Mouse (Mus musculus) kidney, adult 2 months (tissue): ENCODE measurements around the gene Spindoc. TPM values are rescaled to one million over a fixed set of nuclear protein-coding genes. Genes with fewer than 3 reads are reported as not detected.
A peak's percentile ranks its signal among the peaks of the same experiment; 100 is the strongest.

Source experiments
- DNase-seq: peaks from one replicate; pipeline ENCODE4 v3.0.0; 2021
- H3K27ac ChIP-seq: fragments of 200-500 bp; 2 replicates; pipeline ENCODE4 v1.5.1; 2012; ENCODE audit warnings: low read depth, low read length, control low read depth, inconsistent platforms; ENCODE audit not compliant: insufficient read depth
- H3K27me3 ChIP-seq: fragments of 200-500 bp; replicated peaks from 2 replicates; pipeline ENCODE4 v1.6.1; 2012; ENCODE audit warnings: mild to moderate bottlenecking, moderate library complexity, low read length, inconsistent platforms; ENCODE audit not compliant: control insufficient read depth, insufficient read depth
- H3K36me3 ChIP-seq: fragments of 200-500 bp; 2 replicates; pipeline ENCODE4 v1.6.1; 2012; ENCODE audit warnings: mild to moderate bottlenecking, moderate library complexity, low read length, inconsistent platforms; ENCODE audit not compliant: control insufficient read depth, insufficient read depth
- H3K4me1 ChIP-seq: fragments of 200-500 bp; 2 replicates; pipeline ENCODE4 v1.6.1; 2011; ENCODE audit warnings: low read length; ENCODE audit not compliant: control insufficient read depth, insufficient read depth
- H3K4me3 ChIP-seq: fragments of 200-500 bp; 2 replicates; pipeline ENCODE4 v1.5.1; 2011; ENCODE audit warnings: mild to moderate bottlenecking, low read depth, low read length, control low read depth; ENCODE audit not compliant: insufficient read depth
- CTCF ChIP-seq: fragments of 200-500 bp; conservative IDR thresholded peaks from 2 replicates; pipeline ENCODE4 v1.5.1; 2011; ENCODE audit warnings: low read depth, mild to moderate bottlenecking, control low read depth, low read length, moderate library complexity, mixed read lengths; ENCODE audit not compliant: insufficient read depth, insufficient read length
- POLR2A ChIP-seq: fragments of 200-500 bp; IDR thresholded peaks from one replicate; pipeline ENCODE4 v1.6.1; 2011; ENCODE audit warnings: low read depth, low read length, control low read depth
- WGBS: fragments of 180-500 bp; shearing (Covaris S2); methylation state at CpG from one replicate; pipeline ENCODE4 v1.1.7; 2018; 5-methylcytosine and 5-hydroxymethylcytosine counted together
- polyA plus RNA-seq: library from polyadenylated mRNA; depleted of rRNA; stranded (reverse); fragments of >200 nt; gene quantifications from 2 replicates; pipeline ENCODE4 v1.2.3, GENCODE M21; 2012

Spindoc gene
- polyA plus RNA-seq, 1 experiment, result 15.0 TPM

GRCm38 (mm10) chr19:7421602-7422591 lies 39.1 kb upstream of the Spindoc start:
- no peak overlapping the region for H3K27ac ChIP-seq
- TF ChIP-seq POLR2A (no peak), CTCF (no peak)
- H3K36me3 ChIP-seq, result no peaks in the 10 kb centered on the region; the same call in 1 of the 2 replicates
- 63% methylated on average over 48 of the region's 48 CpGs for WGBS
- no peak overlapping the region; the same call in 1 of the 2 replicates for H3K4me3 ChIP-seq
- no peaks in the 10 kb centered on the region for H3K27me3 ChIP-seq
- peaks cover 8% of the 10 kb centered on the region for H3K4me1 ChIP-seq
- peak; percentile 23 for DNase-seq

DNA sequence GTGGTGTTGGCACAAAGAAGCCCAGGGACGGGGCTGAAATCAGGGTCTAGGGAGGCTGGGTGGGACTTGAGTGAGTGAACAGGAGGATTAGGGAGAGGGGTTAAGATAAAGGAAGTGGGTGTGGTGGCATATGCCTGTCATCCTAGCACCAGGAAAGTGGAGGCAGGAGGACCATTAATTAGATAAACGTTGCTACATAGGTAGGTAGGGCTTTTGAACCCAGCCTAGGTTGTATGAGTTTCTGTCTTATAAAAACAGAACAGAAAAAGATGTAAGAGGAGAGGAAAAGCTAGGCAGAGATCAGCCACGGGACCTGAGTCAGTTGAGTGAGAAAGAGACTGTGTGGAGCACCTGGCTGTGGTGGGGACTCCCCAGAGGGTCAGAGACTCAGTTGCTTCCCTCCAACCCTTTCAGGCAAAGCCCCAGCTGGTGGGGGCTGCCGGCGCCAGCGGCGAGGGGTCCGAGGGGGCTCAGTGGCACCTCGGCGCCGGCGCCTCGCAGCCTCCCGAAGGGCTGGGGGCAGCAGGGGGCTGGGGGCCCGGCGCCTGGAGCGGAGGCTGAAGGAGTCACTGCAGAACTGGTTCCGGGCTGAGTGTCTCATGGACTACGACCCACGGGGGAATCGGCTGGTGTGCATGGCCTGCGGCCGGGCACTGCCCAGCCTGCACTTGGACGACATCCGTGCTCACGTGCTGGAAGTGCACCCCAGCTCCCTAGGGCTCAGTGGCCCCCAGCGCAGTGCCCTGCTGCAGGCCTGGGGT lies 38.2 kb upstream of the Spindoc start:
- 88% methylated on average over 27 of the region's 27 CpGs for WGBS
- no peaks in the 10 kb centered on the region; the same call in 1 of the 2 replicates for H3K36me3 ChIP-seq
- no peak overlapping the region for H3K27ac ChIP-seq
- no peaks in the 10 kb centered on the region for H3K27me3 ChIP-seq
- H3K4me1 ChIP-seq, result peaks cover 8% of the 10 kb centered on the region
- no peak for DNase-seq
- no peak overlapping the region for H3K4me3 ChIP-seq
- TF ChIP-seq POLR2A (no peak), CTCF (no peak)

DNA sequence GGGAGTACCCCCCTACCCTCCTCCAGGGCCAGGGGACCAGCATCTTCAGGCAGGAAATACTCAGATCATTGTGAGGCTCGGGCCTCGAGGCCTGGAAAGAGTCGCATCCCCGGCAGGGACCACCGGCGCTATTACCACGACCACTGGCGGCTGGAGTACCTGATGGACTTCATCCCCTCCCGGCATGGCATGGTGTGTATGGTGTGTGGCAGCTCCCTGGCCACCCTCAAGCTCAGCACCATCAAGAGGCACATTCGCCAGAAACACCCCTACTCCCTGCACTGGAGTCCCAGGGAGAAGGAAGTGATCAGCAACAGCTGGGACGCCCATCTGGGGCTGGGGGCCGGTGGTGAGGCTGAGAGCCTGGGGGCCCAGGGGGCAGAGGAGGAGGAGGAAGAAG lies 37.3 kb upstream of the Spindoc start:
- TF ChIP-seq CTCF (no peak), POLR2A (no peak)
- DNase-seq, result no peak
- Histone ChIP-seq H3K36me3 (no peaks in the 10 kb centered on the region; the same call in 1 of the 2 replicates), H3K27ac (no peak overlapping the region), H3K27me3 (no peaks in the 10 kb centered on the region), H3K4me3 (no peak overlapping the region), H3K4me1 (peaks cover 8% of the 10 kb centered on the region)
- WGBS, result 86% methylated on average over 12 of the region's 12 CpGs

- Histone ChIP-seq H3K27ac (no peak overlapping the region), H3K27me3 (no peaks in the 10 kb centered on the region), H3K4me1 (peaks cover 7% of the 10 kb centered on the region), H3K4me3 (no peak overlapping the region), H3K36me3 (no peaks in the 10 kb centered on the region)
- TF ChIP-seq POLR2A, result no peak
- no peak for TF ChIP-seq CTCF
- DNase-seq, result no peak
- 66% methylated on average over 6 of the region's 6 CpGs for WGBS
Observed at GRCm38 (mm10) chr19:7419134-7419533, 36.3 kb upstream of the Spindoc start.

DNA sequence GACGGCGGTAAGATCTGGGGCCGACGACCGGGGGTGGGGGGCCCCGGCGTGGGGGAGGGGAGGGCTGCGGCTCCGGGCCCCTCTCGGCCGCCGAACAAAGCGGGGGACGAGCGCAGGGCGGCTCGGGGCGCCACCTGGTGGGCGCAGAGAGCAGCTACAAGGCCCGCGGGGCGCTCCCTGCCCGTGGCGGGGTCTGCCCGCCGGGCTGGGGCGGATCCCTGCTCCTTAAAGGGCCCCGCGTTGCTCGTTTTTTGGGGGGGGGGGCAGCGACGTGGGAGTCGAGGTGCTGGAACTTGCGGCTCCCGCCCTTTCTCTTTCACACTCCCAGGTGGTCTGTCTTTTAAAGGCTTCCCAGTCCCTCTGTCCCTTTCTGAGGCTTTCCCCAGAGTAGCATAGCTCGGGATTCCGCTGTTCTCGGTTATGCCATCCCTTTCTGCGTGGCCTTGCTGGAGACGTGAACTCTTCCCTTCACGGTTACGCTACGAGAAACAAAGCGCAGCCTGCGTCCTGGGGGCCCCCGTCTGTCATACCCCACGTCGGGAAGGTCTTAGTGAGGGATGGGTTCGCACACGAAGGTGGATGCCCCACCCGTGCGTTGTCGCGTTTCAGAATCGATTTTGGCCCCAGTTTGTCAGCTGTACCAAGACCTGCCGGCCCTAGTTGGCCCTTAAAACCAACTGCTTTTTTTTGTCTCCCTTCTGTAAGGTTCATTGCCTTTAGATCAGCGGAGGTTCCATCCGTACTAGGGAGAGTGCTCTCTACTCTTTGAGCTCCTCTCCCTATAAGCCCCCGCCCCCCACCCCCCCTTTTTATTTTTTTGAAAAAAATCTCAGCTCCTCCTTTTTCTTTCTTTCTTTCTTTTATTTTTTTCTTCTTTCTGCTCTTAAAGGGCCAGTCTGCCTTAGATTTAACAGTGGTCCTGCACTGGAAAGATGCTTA lies 35.4 kb upstream of the Spindoc start:
- Histone ChIP-seq H3K36me3 (no peaks in the 10 kb centered on the region), H3K27me3 (no peaks in the 10 kb centered on the region), H3K4me3 (peak overlapping the region; percentile 69), H3K4me1 (no peaks in the 10 kb centered on the region), H3K27ac (no peak overlapping the region)
- TF ChIP-seq CTCF (peak; percentile 56), POLR2A (no peak)
- 2% methylated on average over 58 of the region's 59 CpGs for WGBS
- DNase-seq, result peak; percentile 73

- no peaks in the 10 kb centered on the region for H3K36me3 ChIP-seq
- H3K27ac ChIP-seq, result peak within 1 kb of the TSS; percentile 65
- peak within 1 kb of the TSS; percentile 69 for H3K4me3 ChIP-seq
- no peaks in the 10 kb centered on the region for H3K27me3 ChIP-seq
- no peaks in the 10 kb centered on the region for H3K4me1 ChIP-seq
- WGBS, result 1% methylated on average over 105 of the region's 107 CpGs
- TF ChIP-seq CTCF (no peak), POLR2A (no peak)
- DNase-seq, result peak; percentile 78
Observed at GRCm38 (mm10) chr19:7416834-7417735, 34.3 kb upstream of the Spindoc start, which contains the start of gene 2700081O15Rik. 2700081O15Rik (plus strand) TSS chr19:7417625.
